Mouse (Mus musculus): ENCODE measurements around the gene Dnttip1. TPM values are rescaled to one million over a fixed set of nuclear protein-coding genes. Genes with fewer than 3 reads are reported as not detected.
"Not testable (repeated sequence)": the region's sequence is repeated elsewhere in the genome, so short reads cannot be mapped to it uniquely, and the experiment has no call there.

Gene Dnttip1
- total and polyA plus RNA-seq, 2 experiments from 2014 or later = 24.9 to 53.9 TPM

GRCm38 (mm10) chr2:164792400-164793190, 46.8 kb downstream of the Dnttip1 start:
- 88% methylated on average over 12 of the region's 12 CpGs for WGBS
- Histone ChIP-seq H3K36me3 (ENCODE audit: insufficient read depth, low read length) (peaks cover 36% of the 10 kb centered on the region; the same call in 1 of the 2 replicates), H3K27ac (no peak overlapping the region; the same call in 1 of the 2 replicates), H3K4me2 (ENCODE audit: low read depth, low read length) (no peak overlapping the region), H3K9ac (replicated peaks; ENCODE audit: low read length) (no peak overlapping the region), H3K4me3 (ENCODE audit: low read length) (no peak overlapping the region), H3K27me3 (ENCODE audit: insufficient read depth, low read length) (no peaks in the 10 kb centered on the region), H3K4me1 (ENCODE audit: insufficient read depth, low read length) (no peaks in the 10 kb centered on the region), H3K9me3 (ENCODE audit: low read length) (no peaks in the 10 kb centered on the region)
- no peak for DNase-seq (ENCODE audit: low spot score)
- TF ChIP-seq CTCF (IDR thresholded peaks at IDR 0.05; ENCODE audit: low read depth) = no peak
- no peak; the same call in 1 of the 2 replicates for ATAC-seq

DNA sequence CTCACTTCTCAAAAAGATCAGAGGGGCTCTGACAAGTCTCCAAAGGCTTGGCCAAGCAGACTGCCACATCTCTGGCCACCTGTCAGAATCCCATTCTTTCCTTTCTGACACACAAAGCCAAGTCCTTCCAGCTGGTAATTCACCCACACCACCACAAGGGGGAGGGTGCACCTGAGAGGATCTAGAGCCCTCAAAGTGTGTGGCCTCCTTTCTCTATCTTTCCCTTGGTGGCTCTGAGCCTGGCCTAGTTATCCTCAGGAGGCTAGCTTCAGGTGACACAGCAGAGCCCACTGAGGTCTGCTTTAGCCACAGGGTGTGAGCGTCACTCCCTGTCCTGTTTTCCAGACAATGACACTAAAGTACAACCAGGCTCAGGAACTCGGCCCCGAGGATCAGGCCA, 47.5 kb downstream of the Dnttip1 start:
- Histone ChIP-seq H3K27me3 (ENCODE audit: insufficient read depth, low read length) (no peaks in the 10 kb centered on the region), H3K4me2 (ENCODE audit: low read depth, low read length) (no peak overlapping the region), H3K27ac (peak overlapping the region; percentile 22; the same call in 1 of the 2 replicates), H3K9me3 (ENCODE audit: low read length) (no peaks in the 10 kb centered on the region), H3K4me3 (ENCODE audit: low read length) (no peak overlapping the region), H3K9ac (replicated peaks; ENCODE audit: low read length) (no peak overlapping the region), H3K36me3 (ENCODE audit: insufficient read depth, low read length) (peaks cover 40% of the 10 kb centered on the region; the same call in 1 of the 2 replicates), H3K4me1 (ENCODE audit: insufficient read depth, low read length) (no peaks in the 10 kb centered on the region)
- WGBS = 79% methylated on average over 3 of the region's 3 CpGs
- DNase-seq (ENCODE audit: low spot score) (peak; percentile 64), ATAC-seq (peak; percentile 13; the same call in 1 of the 2 replicates)
- peak; percentile 78 for TF ChIP-seq CTCF (IDR thresholded peaks at IDR 0.05; ENCODE audit: low read depth)

GRCm38 (mm10) chr2:164793772-164794171, 48.0 kb downstream of the Dnttip1 start:
- H3K27ac ChIP-seq = 0 out of 2 replicates have a peak overlapping the region, but pooled peaks have one; percentile 22
- H3K27me3 ChIP-seq (ENCODE audit: insufficient read depth, low read length) = no peaks in the 10 kb centered on the region
- no peak for TF ChIP-seq CTCF (IDR thresholded peaks at IDR 0.05; ENCODE audit: low read depth)
- peak; percentile 39 for DNase-seq (ENCODE audit: low spot score)
- peaks cover 40% of the 10 kb centered on the region; the same call in 1 of the 2 replicates for H3K36me3 ChIP-seq (ENCODE audit: insufficient read depth, low read length)
- WGBS = 90% methylated on average over 2 of the region's 2 CpGs
- no peak for ATAC-seq
- H3K9me3 ChIP-seq (ENCODE audit: low read length) = no peaks in the 10 kb centered on the region
- no peaks in the 10 kb centered on the region for H3K4me1 ChIP-seq (ENCODE audit: insufficient read depth, low read length)
- H3K9ac ChIP-seq (replicated peaks; ENCODE audit: low read length) = no peak overlapping the region
- H3K4me3 ChIP-seq (ENCODE audit: low read length) = no peak overlapping the region
- H3K4me2 ChIP-seq (ENCODE audit: low read depth, low read length) = no peak overlapping the region

- peak; percentile 90 for TF ChIP-seq CTCF (IDR thresholded peaks at IDR 0.05; ENCODE audit: low read depth)
- peaks cover 40% of the 10 kb centered on the region; the same call in 1 of the 2 replicates for H3K36me3 ChIP-seq (ENCODE audit: insufficient read depth, low read length)
- peak; percentile 58 for ATAC-seq
- no peaks in the 10 kb centered on the region for H3K9me3 ChIP-seq (ENCODE audit: low read length)
- no peak overlapping the region for H3K4me3 ChIP-seq (ENCODE audit: low read length)
- 30% methylated on average over 5 of the region's 5 CpGs for WGBS
- no peak overlapping the region for H3K9ac ChIP-seq (replicated peaks; ENCODE audit: low read length)
- DNase-seq (ENCODE audit: low spot score) = peak; percentile 96
- no peak overlapping the region for H3K4me2 ChIP-seq (ENCODE audit: low read depth, low read length)
- no peaks in the 10 kb centered on the region for H3K27me3 ChIP-seq (ENCODE audit: insufficient read depth, low read length)
- H3K4me1 ChIP-seq (ENCODE audit: insufficient read depth, low read length) = no peaks in the 10 kb centered on the region
- H3K27ac ChIP-seq = no peak overlapping the region
These were observed 48.5 kb downstream of the Dnttip1 start for GRCm38 (mm10) chr2:164794293-164794692.

- no peak overlapping the region for H3K4me3 ChIP-seq (ENCODE audit: low read length)
- no peak for ATAC-seq
- no peak overlapping the region for H3K4me2 ChIP-seq (ENCODE audit: low read depth, low read length)
- H3K27me3 ChIP-seq (ENCODE audit: insufficient read depth, low read length) = no peaks in the 10 kb centered on the region
- H3K27ac ChIP-seq = no peak overlapping the region
- WGBS = 86% methylated on average over 4 of the region's 4 CpGs
- no peak for TF ChIP-seq CTCF (IDR thresholded peaks at IDR 0.05; ENCODE audit: low read depth)
- no peaks in the 10 kb centered on the region for H3K9me3 ChIP-seq (ENCODE audit: low read length)
- H3K36me3 ChIP-seq (ENCODE audit: insufficient read depth, low read length) = peaks cover 39% of the 10 kb centered on the region; the same call in 1 of the 2 replicates
- no peak for DNase-seq (ENCODE audit: low spot score)
- H3K9ac ChIP-seq (replicated peaks; ENCODE audit: low read length) = no peak overlapping the region
- no peaks in the 10 kb centered on the region for H3K4me1 ChIP-seq (ENCODE audit: insufficient read depth, low read length)
These were observed 50.1 kb downstream of the Dnttip1 start for GRCm38 (mm10) chr2:164795868-164796267.

DNA sequence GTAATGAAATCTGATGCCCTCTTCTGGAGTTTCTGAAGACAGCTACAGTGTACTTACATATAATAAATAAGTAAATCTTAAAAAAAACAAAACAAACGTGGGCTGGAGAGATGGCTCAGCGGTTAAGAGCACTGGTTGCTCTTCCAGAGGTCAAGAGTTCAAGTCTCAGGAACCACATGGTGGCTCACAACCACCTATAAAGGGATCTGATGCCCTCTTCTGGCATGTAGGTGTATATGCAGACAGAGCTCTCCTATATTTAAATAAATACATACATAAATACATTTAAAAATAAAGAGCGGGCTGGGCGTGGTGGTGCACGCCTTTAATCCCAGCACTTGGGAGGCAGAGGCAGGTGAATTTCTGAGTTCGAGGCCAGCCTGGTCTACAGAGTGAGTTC, 52.8 kb downstream of the Dnttip1 start:
- not testable (repeated sequence) for H3K27me3 ChIP-seq (ENCODE audit: insufficient read depth, low read length); H3K9ac ChIP-seq (replicated peaks; ENCODE audit: low read length); H3K27ac ChIP-seq; H3K4me1 ChIP-seq (ENCODE audit: insufficient read depth, low read length); H3K4me3 ChIP-seq (ENCODE audit: low read length); H3K4me2 ChIP-seq (ENCODE audit: low read depth, low read length); H3K9me3 ChIP-seq (ENCODE audit: low read length); ATAC-seq
- H3K36me3 ChIP-seq (ENCODE audit: insufficient read depth, low read length) = peaks cover 27% of the 10 kb centered on the region; the same call in 1 of the 2 replicates
- DNase-seq (ENCODE audit: low spot score) = peak; percentile 33
- 84% methylated on average over 6 of the region's 6 CpGs for WGBS
- peak; percentile 44 for TF ChIP-seq CTCF (IDR thresholded peaks at IDR 0.05; ENCODE audit: low read depth)
